Mouse (Mus musculus) bone marrow macrophage, adult 2 months (primary cell): ENCODE results near the gene Inca1. TPM values are rescaled to one million over a fixed set of nuclear protein-coding genes. Genes with fewer than 3 reads are reported as not detected.

Experiments
- H3K27ac ChIP-seq: 2 replicates; pipeline ENCODE4 v1.5.1; 2012; ENCODE audit warnings: low read depth, low read length; ENCODE audit not compliant: insufficient read depth
- H3K4me1 ChIP-seq: 2 replicates; pipeline ENCODE4 v1.6.1; 2012; ENCODE audit warnings: low read length; ENCODE audit not compliant: control insufficient read depth, insufficient read depth
- H3K4me3 ChIP-seq: 2 replicates; pipeline ENCODE4 v1.5.1; 2012; ENCODE audit warnings: mild to moderate bottlenecking, low read length, moderate library complexity; ENCODE audit not compliant: insufficient read depth
- CTCF ChIP-seq: IDR thresholded peaks from 2 replicates; pipeline ENCODE4 v1.5.1; 2012; ENCODE audit warnings: low read depth, mild to moderate bottlenecking, low read length, moderate library complexity
- POLR2A ChIP-seq: IDR thresholded peaks from 2 replicates; pipeline ENCODE4 v1.6.1; 2012; ENCODE audit warnings: mild to moderate bottlenecking, low read depth, low read length, borderline replicate concordance
- polyA plus RNA-seq: library from polyadenylated mRNA; stranded (reverse); fragments of >200 nt; gene quantifications from 2 replicates; pipeline ENCODE4 v1.2.4, GENCODE M21; 2012; ENCODE audit not compliant: missing spikeins, insufficient read depth, insufficient read length

Gene Inca1
- polyA plus RNA-seq, 1 experiment = not detected

DNA sequence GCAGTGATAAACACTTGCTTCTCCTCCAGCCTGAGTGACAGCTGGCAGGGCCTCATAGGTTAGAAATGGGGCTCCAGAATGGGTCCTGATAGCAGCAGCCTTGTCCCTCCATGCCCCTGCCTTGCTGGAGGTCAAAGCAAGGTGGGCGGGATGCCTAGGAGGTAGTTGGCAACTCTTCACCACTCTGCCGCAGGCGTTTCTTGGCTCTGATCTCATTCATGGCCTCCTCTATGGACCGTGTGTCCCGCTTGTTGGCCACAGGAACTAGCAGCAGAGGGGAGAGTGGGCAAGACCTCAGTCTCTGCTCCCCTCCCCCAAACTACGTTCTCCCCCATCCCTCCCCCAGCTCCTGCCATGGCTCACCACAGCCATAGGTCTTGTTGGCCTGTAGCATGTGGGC is 36.0 kb downstream of the Inca1 start:
- Histone ChIP-seq H3K4me3 (no peak overlapping the region), H3K4me1 (peaks cover 29% of the 10 kb centered on the region), H3K27ac (no peak overlapping the region)
- TF ChIP-seq POLR2A (no peak), CTCF (no peak)

GRCm38 (mm10) chr11:70663101-70663500 is 36.9 kb downstream of the Inca1 start:
- no peak overlapping the region for H3K27ac ChIP-seq
- H3K4me1 ChIP-seq = peaks cover 37% of the 10 kb centered on the region
- TF ChIP-seq CTCF (no peak), POLR2A (no peak)
- no peak overlapping the region for H3K4me3 ChIP-seq

DNA sequence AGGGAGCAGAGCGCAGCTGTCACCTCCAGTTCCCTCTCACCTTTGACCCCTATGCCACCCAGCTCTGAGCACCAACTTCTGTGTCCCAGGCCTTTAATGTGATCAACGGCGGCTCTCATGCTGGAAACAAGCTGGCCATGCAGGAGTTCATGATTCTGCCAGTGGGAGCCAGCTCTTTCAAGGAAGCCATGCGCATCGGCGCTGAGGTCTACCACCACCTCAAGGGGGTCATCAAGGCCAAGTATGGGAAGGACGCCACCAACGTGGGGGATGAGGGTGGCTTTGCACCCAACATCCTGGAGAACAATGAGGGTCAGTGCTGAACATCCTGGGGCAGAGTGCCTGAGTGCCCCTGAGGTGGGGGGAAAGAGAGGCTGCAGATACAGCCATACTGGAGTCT is 39.4 kb downstream of the Inca1 start:
- H3K4me1 ChIP-seq = peaks cover 38% of the 10 kb centered on the region
- TF ChIP-seq CTCF (no peak), POLR2A (no peak)
- no peak overlapping the region for H3K4me3 ChIP-seq
- no peak overlapping the region for H3K27ac ChIP-seq

- no peak for TF ChIP-seq CTCF
- TF ChIP-seq POLR2A = no peak
- Histone ChIP-seq H3K4me3 (no peak overlapping the region), H3K27ac (no peak overlapping the region), H3K4me1 (peaks cover 38% of the 10 kb centered on the region)
These were observed 41.0 kb downstream of the Inca1 start for GRCm38 (mm10) chr11:70658942-70659341.

- Histone ChIP-seq H3K4me1 (peaks cover 38% of the 10 kb centered on the region), H3K27ac (no peak overlapping the region), H3K4me3 (no peak overlapping the region)
- TF ChIP-seq POLR2A = no peak
- no peak for TF ChIP-seq CTCF
These were observed 41.4 kb downstream of the Inca1 start for GRCm38 (mm10) chr11:70658521-70658920.

DNA sequence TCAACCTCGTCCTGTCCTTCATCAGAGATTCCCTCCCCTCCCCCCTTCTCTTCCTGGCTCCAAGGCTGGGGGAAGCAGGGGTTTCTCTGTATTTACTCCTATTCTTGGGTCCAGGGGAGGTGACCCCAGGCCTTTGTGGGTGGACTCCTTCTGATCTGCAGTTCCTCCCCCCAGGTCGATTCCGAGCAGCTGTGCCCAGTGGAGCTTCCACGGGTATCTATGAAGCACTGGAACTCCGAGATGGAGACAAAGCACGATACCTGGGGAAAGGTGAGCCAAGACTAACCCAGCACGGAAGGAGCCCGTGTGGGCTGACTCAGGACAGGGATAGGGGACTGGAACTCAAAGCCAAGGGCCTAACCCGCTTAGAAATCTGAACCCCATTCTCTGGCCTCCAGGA is 42.0 kb downstream of the Inca1 start:
- Histone ChIP-seq H3K27ac (no peak overlapping the region), H3K4me3 (no peak overlapping the region), H3K4me1 (peaks cover 37% of the 10 kb centered on the region)
- TF ChIP-seq POLR2A (no peak), CTCF (no peak)

DNA sequence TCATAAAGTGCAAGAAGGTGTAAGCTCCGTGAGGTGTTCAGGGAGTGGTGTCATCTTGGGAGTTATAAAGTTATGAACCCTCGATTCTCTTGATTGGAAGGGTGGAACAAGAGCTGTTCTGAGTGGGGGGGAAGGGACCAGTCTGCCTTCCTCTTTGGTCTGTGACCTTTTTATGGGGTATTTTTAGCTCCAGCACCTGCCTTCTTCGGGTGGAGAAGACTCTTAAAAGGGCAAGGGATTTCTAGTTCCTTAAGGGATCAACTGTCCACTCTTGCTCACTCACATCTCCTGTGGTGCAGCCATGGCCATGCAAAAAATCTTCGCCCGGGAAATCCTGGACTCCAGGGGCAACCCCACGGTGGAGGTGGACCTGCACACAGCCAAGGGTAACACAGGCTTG is 42.4 kb downstream of the Inca1 start:
- H3K4me3 ChIP-seq = no peak overlapping the region
- H3K4me1 ChIP-seq = peaks cover 33% of the 10 kb centered on the region
- no peak overlapping the region for H3K27ac ChIP-seq
- TF ChIP-seq CTCF (no peak), POLR2A (no peak)

DNA sequence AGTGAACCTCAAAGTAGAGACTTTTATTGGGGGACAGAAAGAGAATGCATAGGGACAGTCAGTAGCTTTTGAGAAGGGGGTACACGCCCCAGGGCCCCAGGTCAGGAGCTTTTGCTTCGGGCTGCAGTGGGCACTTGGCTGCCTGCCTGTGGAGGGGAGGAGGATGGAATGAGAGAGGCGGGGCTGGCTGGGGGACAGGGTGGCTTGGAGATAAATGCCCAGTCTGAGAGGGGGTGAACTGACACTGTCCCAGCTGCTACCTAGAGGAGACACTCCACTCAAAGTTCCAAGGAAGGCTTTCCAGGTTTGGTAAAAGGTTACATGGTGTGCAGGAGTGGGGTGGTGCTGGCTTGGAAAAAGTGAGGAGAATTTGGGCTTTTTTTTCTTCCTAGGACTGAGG is 43.0 kb downstream of the Inca1 start, which contains the start of gene Eno3:
TSS of gene Eno3 (plus strand) at position 239 of the 400 bp plus-strand sequence.
- peak within 1 kb of the TSS; percentile 97 for H3K27ac ChIP-seq
- peak within 1 kb of the TSS; percentile 84 for H3K4me3 ChIP-seq
- peaks cover 32% of the 10 kb centered on the region for H3K4me1 ChIP-seq
- no peak for TF ChIP-seq CTCF
- TF ChIP-seq POLR2A = no peak

DNA sequence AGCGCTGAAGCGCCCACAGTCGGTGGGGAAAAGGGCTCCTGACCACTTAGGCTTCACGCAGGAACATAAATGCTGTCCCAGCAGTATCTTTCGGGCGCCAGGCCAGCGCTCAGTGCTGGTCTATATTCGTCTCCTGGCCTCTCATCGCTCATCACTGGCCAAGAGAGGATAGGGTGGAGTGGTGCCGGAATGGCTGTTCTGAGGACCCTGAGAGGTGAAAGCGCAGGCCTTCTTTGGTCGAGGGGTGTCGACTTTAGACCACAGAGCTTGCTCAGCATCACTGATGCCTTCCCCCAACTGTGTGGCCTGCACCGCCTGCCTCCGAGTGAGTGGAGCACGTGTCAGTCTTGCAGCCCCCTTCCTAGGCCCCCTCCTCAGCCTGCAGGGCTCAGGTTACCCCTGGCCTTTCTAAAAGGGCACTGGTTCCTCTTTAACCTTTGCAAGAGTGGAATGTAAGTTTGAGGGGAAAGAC is 43.5 kb downstream of the Inca1 start:
- Histone ChIP-seq H3K27ac (peak overlapping the region; percentile 97), H3K4me1 (peaks cover 32% of the 10 kb centered on the region), H3K4me3 (peak overlapping the region; percentile 84)
- no peak for TF ChIP-seq CTCF
- no peak for TF ChIP-seq POLR2A

- Histone ChIP-seq H3K27ac (peak overlapping the region; percentile 97), H3K4me3 (peak overlapping the region; percentile 84), H3K4me1 (peaks cover 35% of the 10 kb centered on the region)
- TF ChIP-seq CTCF = no peak
- TF ChIP-seq POLR2A = no peak
These were observed 44.1 kb downstream of the Inca1 start for GRCm38 (mm10) chr11:70655571-70656455.
